Mouse (Mus musculus) hindbrain, embryonic 14.5 days (tissue): Measurements from ENCODE around the gene Hs2st1. TPM values are rescaled to one million over a fixed set of nuclear protein-coding genes. Genes with fewer than 3 reads are reported as not detected.
"Not testable (repeated sequence)": the region's sequence is repeated elsewhere in the genome, so short reads cannot be mapped to it uniquely, and the experiment has no call there.

Experiments used
- ATAC-seq: fragments of 200-750 bp; cut with Nextera tagmentation; 2 replicates; pipeline ENCODE4 v1.8.0; 2017; ENCODE audit warnings: moderate number of reproducible peaks, mild to moderate bottlenecking, moderate TSS enrichment, moderate library complexity; ENCODE audit not compliant: low FRiP score
- DNase-seq: peaks from one replicate; pipeline ENCODE4 v3.0.0-alpha.2; 2015; ENCODE audit warnings: low spot score
- H3K27ac ChIP-seq: fragments of 300-500 bp; sonication (generic); 2 replicates; pipeline ENCODE4 v1.5.1; 2014; ENCODE audit warnings: mild to moderate bottlenecking, moderate library complexity
- H3K27me3 ChIP-seq: fragments of 300-500 bp; sonication (generic); 2 replicates; pipeline ENCODE4 v1.6.1; 2014; ENCODE audit warnings: mild to moderate bottlenecking, low read length, mixed read lengths; ENCODE audit not compliant: control insufficient read depth, insufficient read depth
- H3K36me3 ChIP-seq: fragments of 300-500 bp; sonication (generic); replicated peaks from 2 replicates; pipeline ENCODE4 v1.6.1; 2014; ENCODE audit not compliant: control insufficient read depth, insufficient read depth
- H3K4me1 ChIP-seq: fragments of 300-500 bp; sonication (generic); replicated peaks from 2 replicates; pipeline ENCODE4 v1.6.1; 2014; ENCODE audit warnings: antibody characterized with exemption, low read length, mixed read lengths; ENCODE audit not compliant: control insufficient read depth, insufficient read depth
- H3K4me2 ChIP-seq: fragments of 300-500 bp; sonication (generic); replicated peaks from 2 replicates; pipeline ENCODE4 v1.6.1; 2014; ENCODE audit warnings: mild to moderate bottlenecking, moderate library complexity
- H3K4me3 ChIP-seq: fragments of 300-500 bp; sonication (generic); replicated peaks from 2 replicates; pipeline ENCODE4 v1.5.1; 2014; ENCODE audit warnings: mild to moderate bottlenecking, low read length
- H3K9ac ChIP-seq: fragments of 300-500 bp; sonication (generic); 2 replicates; pipeline ENCODE4 v1.6.1; 2014
- H3K9me3 ChIP-seq: fragments of 300-500 bp; sonication (generic); 2 replicates; pipeline ENCODE4 v1.6.1; 2016; ENCODE audit warnings: low read length; ENCODE audit not compliant: control insufficient read depth
- WGBS: fragments of 180-500 bp; shearing (Covaris S2); extraction: QIAGEN DNeasy Blood & Tissue Kit; methylation state at CpG from one replicate; pipeline ENCODE4 v1.1.7; 2014; 5-methylcytosine and 5-hydroxymethylcytosine counted together
- polyA plus RNA-seq: library from polyadenylated mRNA; unstranded; fragments of >200 nt; fragmentation: Nextera tagmentation; extraction: Ambion mirVana; gene quantifications from 2 replicates; pipeline ENCODE4 v1.2.1, GENCODE M21; 2014

The Hs2st1 gene
- polyA plus RNA-seq, 1 experiment from 2014 or later, result 15.2 TPM

DNA sequence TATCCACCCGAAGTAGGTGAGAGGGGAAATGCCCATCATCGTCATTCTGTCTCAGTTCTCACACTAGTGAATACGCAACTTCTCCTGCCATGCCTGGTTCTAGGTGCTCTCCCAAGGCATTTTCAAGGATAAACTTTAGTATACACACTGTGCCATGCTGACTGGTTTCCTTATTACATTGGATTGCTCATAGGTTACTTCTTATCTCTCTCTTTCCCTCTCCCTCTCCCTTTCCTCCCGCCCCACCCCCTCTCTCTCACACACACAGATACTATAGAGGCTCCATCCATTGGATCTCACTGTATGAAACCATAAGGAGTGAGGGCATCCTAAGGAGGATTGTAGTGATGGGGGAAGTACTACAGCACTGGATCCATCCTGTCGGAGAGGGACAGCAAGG is 38.1 kb upstream of the Hs2st1 start:
- no peaks in the 10 kb centered on the region for H3K9me3 ChIP-seq
- H3K4me1 ChIP-seq, result peaks cover 10% of the 10 kb centered on the region
- no peak overlapping the region for H3K27ac ChIP-seq
- WGBS, result 94% methylated on average over 5 of the region's 5 CpGs
- DNase-seq (no peak), ATAC-seq (no peak)
- no peaks in the 10 kb centered on the region for H3K27me3 ChIP-seq
- H3K4me3 ChIP-seq, result no peak overlapping the region
- no peak overlapping the region for H3K4me2 ChIP-seq
- no peaks in the 10 kb centered on the region for H3K36me3 ChIP-seq
- H3K9ac ChIP-seq, result no peak overlapping the region

DNA sequence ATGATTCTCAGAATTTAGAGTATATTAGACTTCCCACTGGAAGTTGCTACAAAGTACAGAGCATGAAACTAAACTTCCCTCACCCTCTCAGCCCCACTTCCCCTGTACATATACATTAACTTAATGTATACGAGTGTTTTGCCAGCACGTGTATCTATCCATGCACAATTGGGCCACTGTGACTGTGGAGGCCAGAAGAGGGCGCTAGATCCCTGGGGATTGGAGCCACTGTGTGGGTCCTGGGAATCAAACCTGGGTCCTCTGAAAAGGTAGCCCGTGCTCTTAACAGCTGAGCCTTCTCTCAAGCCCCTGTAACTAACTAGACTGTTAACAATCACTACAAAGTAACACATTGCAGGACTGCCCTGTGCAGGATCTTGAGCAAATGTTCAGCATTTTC is 36.5 kb upstream of the Hs2st1 start:
- Histone ChIP-seq H3K4me1 (peaks cover 4% of the 10 kb centered on the region), H3K9ac (no peak overlapping the region), H3K4me2 (no peak overlapping the region), H3K4me3 (no peak overlapping the region), H3K27me3 (no peaks in the 10 kb centered on the region), H3K27ac (no peak overlapping the region), H3K36me3 (no peaks in the 10 kb centered on the region), H3K9me3 (no peaks in the 10 kb centered on the region)
- WGBS, result 75% methylated on average over 4 of the region's 4 CpGs
- ATAC-seq (no peak), DNase-seq (no peak)

DNA sequence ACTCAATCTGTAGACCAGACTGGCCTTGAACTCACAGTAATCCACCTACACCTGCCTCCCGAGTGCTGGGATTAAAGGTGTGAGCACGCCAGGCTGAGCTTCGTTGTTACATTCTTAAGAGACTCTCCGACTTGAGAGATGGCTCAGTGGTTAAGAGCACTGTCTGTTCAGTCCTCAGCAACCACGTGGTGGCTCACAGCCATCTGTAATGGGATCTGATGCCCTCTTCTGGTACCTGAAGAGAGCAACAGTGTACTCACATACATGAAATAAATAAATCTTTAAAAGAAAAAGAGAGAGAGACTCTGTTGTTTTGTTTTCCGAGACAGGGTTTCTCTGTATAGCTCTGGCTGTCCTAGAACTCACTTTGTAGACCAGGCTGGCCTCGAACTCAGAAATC is 35.8 kb upstream of the Hs2st1 start:
- H3K9me3 ChIP-seq, H3K27ac ChIP-seq, H3K9ac ChIP-seq, H3K4me3 ChIP-seq, ATAC-seq, H3K4me2 ChIP-seq, H3K36me3 ChIP-seq, H3K27me3 ChIP-seq, H3K4me1 ChIP-seq, DNase-seq: not testable (repeated sequence)
- WGBS, result 72% methylated on average over 7 of the region's 7 CpGs

DNA sequence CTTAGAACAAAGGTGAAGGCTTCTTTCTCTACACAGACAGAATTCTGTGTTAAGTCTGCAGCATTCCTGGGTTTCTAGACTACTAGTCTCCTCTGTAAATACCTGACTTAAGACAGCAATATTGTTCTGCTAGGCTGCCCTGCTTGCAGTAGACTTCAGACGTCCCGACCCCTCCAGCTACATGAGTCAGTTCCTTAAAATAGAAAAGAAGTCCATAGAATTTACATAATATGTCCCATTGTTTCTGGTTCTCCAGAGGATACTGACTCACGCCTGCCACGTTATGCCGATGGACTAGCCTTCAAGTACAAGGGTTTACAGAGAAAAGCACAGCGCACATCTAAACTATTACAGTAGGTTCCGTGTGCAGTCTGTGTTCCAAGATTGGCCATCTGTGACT is 34.2 kb upstream of the Hs2st1 start:
- H3K27me3 ChIP-seq, result no peaks in the 10 kb centered on the region
- DNase-seq (no peak), ATAC-seq (no peak)
- H3K4me3 ChIP-seq, result no peak overlapping the region
- H3K9ac ChIP-seq, result no peak overlapping the region
- 76% methylated on average over 7 of the region's 7 CpGs for WGBS
- no peaks in the 10 kb centered on the region; the same call in 1 of the 2 replicates for H3K36me3 ChIP-seq
- H3K4me2 ChIP-seq, result no peak overlapping the region
- H3K9me3 ChIP-seq, result no peaks in the 10 kb centered on the region
- no peaks in the 10 kb centered on the region for H3K4me1 ChIP-seq
- H3K27ac ChIP-seq, result no peak overlapping the region

DNA sequence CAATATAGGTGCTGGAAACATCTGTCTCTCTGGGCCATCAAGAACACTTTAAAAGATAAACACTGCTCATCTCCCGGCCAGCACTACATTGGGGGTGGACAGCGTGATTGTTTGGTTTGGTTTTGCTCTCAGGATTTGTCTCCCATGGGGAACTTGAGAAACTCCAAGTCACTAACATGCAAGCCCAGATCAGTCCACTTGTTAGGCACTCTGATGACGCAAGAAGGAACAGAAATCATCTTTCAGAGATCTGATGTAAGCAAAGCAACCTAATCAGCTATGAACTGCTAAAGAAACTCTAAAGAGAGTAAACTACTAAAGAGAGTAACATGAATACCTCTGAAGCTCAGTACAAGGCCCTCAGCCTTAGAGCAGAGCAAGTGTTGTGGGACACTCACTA is 33.6 kb upstream of the Hs2st1 start:
- H3K4me1 ChIP-seq, result no peaks in the 10 kb centered on the region
- no peak overlapping the region for H3K27ac ChIP-seq
- no peak overlapping the region for H3K4me2 ChIP-seq
- no peaks in the 10 kb centered on the region; the same call in 1 of the 2 replicates for H3K36me3 ChIP-seq
- no peak overlapping the region for H3K9ac ChIP-seq
- H3K27me3 ChIP-seq, result no peaks in the 10 kb centered on the region
- no peak overlapping the region for H3K4me3 ChIP-seq
- H3K9me3 ChIP-seq, result no peaks in the 10 kb centered on the region
- WGBS, result 93% methylated on average over 3 of the region's 3 CpGs
- no peak for ATAC-seq
- DNase-seq, result no peak

DNA sequence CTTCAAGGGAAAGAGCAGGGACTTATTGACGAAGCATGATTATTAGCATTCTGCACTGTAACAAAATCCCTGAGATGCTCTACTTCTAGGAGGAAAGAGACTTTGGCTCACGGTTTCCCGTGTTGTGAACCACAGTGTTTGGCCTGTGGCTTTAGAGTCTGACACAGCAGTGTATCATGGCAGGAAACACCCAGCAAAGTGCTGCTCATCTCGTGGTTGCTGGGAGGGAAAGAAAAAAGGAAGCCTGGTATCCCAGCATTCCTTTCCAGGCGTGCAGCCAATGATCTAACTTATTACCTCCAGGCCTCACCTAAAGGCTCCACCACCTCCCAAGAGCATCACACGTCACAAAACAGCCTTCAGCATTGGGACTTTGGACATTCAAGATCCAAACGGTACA is 32.8 kb upstream of the Hs2st1 start:
- no peaks in the 10 kb centered on the region for H3K4me1 ChIP-seq
- no peak overlapping the region for H3K27ac ChIP-seq
- WGBS, result 88% methylated on average over 7 of the region's 7 CpGs
- no peak overlapping the region for H3K4me2 ChIP-seq
- ATAC-seq (no peak), DNase-seq (no peak)
- H3K4me3 ChIP-seq, result no peak overlapping the region
- H3K9me3 ChIP-seq, result no peaks in the 10 kb centered on the region
- no peaks in the 10 kb centered on the region; the same call in 1 of the 2 replicates for H3K36me3 ChIP-seq
- no peaks in the 10 kb centered on the region for H3K27me3 ChIP-seq
- H3K9ac ChIP-seq, result no peak overlapping the region

DNA sequence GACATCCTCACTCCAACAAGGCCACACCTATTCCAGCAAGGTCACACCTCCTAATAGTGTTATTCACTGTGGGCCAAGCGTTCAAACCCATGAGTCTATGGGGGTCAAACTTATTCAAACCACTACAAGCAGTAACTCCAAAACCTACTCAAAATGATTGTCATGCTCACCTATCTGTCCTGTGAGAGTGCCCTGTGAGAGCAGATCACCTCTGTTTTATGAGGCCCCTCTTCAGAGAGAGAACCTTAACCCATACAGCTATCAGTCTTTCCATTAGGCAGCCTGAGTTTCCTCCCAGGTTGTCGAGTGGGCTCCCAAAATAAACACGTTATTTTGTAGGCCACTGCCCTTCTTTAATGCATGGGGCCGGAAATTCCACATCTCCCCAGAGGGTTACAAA is 32.4 kb upstream of the Hs2st1 start:
- H3K27me3 ChIP-seq, result no peaks in the 10 kb centered on the region
- DNase-seq (no peak), ATAC-seq (no peak)
- H3K36me3 ChIP-seq, result no peaks in the 10 kb centered on the region; the same call in 1 of the 2 replicates
- H3K9ac ChIP-seq, result no peak overlapping the region
- H3K27ac ChIP-seq, result no peak overlapping the region
- H3K4me1 ChIP-seq, result no peaks in the 10 kb centered on the region
- no peaks in the 10 kb centered on the region for H3K9me3 ChIP-seq
- 79% methylated on average over 4 of the region's 4 CpGs for WGBS
- no peak overlapping the region for H3K4me2 ChIP-seq
- H3K4me3 ChIP-seq, result no peak overlapping the region

DNA sequence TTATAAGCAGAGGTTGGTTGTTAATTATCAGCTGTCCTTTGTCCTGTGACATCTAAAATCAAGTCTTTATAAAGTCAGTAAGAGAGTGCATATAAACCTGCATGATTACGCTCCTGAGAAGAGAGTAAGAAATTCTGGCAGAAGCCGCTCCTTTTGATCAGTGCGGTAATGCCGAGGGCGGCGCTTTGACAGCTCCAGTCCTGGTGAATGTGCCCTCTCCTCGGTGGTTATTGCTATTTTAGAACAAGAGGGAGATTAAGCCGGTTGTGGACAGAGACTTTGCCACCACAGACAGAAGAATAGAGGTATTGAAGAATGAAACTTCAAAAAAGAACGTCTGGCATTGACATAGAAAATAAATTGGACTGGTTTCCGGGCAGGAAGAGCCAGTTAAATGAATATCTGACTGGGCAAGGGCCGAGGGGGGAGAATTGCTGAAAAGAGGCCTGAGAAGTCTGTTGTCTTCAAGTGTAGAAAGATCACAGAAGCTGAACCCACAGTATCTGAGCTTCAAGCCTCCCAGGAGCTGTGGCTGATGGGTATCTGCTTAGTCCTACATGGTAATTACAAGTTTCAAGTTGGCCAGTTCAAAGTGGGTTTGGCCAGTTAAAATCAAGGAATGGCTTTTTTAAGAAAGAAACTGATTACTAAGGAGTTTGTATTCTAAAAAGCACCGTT is 27.9 kb upstream of the Hs2st1 start:
- no peak overlapping the region for H3K4me2 ChIP-seq
- no peak overlapping the region for H3K27ac ChIP-seq
- ATAC-seq, result no peak
- H3K9me3 ChIP-seq, result no peaks in the 10 kb centered on the region
- H3K4me1 ChIP-seq, result no peaks in the 10 kb centered on the region
- no peak overlapping the region for H3K4me3 ChIP-seq
- H3K27me3 ChIP-seq, result no peaks in the 10 kb centered on the region
- H3K36me3 ChIP-seq, result peaks cover 27% of the 10 kb centered on the region; the same call in 1 of the 2 replicates
- no peak for DNase-seq
- 69% methylated on average over 12 of the region's 12 CpGs for WGBS
- no peak overlapping the region for H3K9ac ChIP-seq

DNA sequence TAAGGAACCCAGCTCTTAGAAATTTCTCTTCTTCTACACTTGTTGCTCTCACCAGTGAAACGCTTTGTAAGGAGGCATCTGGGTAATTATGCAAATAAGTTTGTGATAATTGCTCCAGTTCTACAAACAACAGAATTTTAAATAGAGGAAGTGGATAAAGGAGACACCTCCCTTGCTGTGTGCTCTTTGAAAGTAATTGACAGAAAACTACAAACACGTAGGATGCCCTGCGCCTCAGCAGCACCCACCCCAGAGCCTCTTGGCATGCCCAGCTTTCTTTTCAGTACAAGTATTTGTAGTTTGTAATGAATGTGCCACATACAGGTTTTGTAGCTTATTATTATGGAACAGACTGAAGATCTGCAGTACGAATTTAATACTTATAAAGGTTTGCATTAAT is 27.1 kb upstream of the Hs2st1 start:
- 60% methylated on average over 4 of the region's 4 CpGs for WGBS
- no peaks in the 10 kb centered on the region for H3K9me3 ChIP-seq
- no peak overlapping the region for H3K9ac ChIP-seq
- no peak overlapping the region for H3K27ac ChIP-seq
- H3K36me3 ChIP-seq, result peaks cover 29% of the 10 kb centered on the region; the same call in 1 of the 2 replicates
- H3K4me1 ChIP-seq, result no peaks in the 10 kb centered on the region
- H3K4me2 ChIP-seq, result no peak overlapping the region
- no peak for DNase-seq
- no peak for ATAC-seq
- H3K4me3 ChIP-seq, result no peak overlapping the region
- no peaks in the 10 kb centered on the region for H3K27me3 ChIP-seq
